Mouse (Mus musculus) embryonic facial prominence, embryonic 13.5 days (tissue): ENCODE results near the gene Tas2r138. TPM values are rescaled to one million over a fixed set of nuclear protein-coding genes. Genes with fewer than 3 reads are reported as not detected.

Source experiments
- ATAC-seq: fragments of 200-750 bp; cut with Nextera tagmentation; 2 replicates; pipeline ENCODE4 v1.8.0; 2017; ENCODE audit warnings: low read depth; ENCODE audit not compliant: insufficient number of reproducible peaks, insufficient read depth, low FRiP score, low TSS enrichment
- H3K27ac ChIP-seq: fragments of 300-500 bp; sonication (generic); 2 replicates; pipeline ENCODE4 v1.5.1; 2015; ENCODE audit warnings: moderate library complexity, mild to moderate bottlenecking, inconsistent platforms
- H3K27me3 ChIP-seq: fragments of 300-500 bp; sonication (generic); 2 replicates; pipeline ENCODE4 v1.6.1; 2015; ENCODE audit warnings: mild to moderate bottlenecking, inconsistent platforms
- H3K36me3 ChIP-seq: fragments of 300-500 bp; sonication (generic); 2 replicates; pipeline ENCODE4 v1.6.1; 2015; ENCODE audit warnings: mild to moderate bottlenecking, inconsistent platforms
- H3K4me1 ChIP-seq: fragments of 300-500 bp; sonication (generic); 2 replicates; pipeline ENCODE4 v1.6.1; 2015; ENCODE audit warnings: inconsistent platforms
- H3K4me2 ChIP-seq: fragments of 300-500 bp; sonication (generic); 2 replicates; pipeline ENCODE4 v1.6.1; 2015; ENCODE audit warnings: moderate library complexity, mild to moderate bottlenecking, inconsistent platforms
- H3K4me3 ChIP-seq: fragments of 300-500 bp; sonication (generic); 2 replicates; pipeline ENCODE4 v1.5.1; 2015; ENCODE audit warnings: mild to moderate bottlenecking, inconsistent platforms
- H3K9ac ChIP-seq: fragments of 300-500 bp; sonication (generic); 2 replicates; pipeline ENCODE4 v1.6.1; 2015; ENCODE audit warnings: mild to moderate bottlenecking, inconsistent platforms
- H3K9me3 ChIP-seq: fragments of 300-500 bp; sonication (generic); 2 replicates; pipeline ENCODE4 v1.6.1; 2016; ENCODE audit warnings: inconsistent platforms
- WGBS: fragments of 180-500 bp; shearing (Covaris S2); methylation state at CpG from one replicate; pipeline ENCODE4 v1.1.7; 2015; ENCODE audit warnings: mixed read lengths; 5-methylcytosine and 5-hydroxymethylcytosine counted together
- polyA plus RNA-seq: library from polyadenylated mRNA; unstranded; fragments of >200 nt; fragmentation: Nextera tagmentation; extraction: Ambion mirVana; gene quantifications from 2 replicates; pipeline ENCODE4 v1.2.1, GENCODE M21; 2015

Tas2r138 gene
- not detected in 2 replicates for polyA plus RNA-seq

DNA sequence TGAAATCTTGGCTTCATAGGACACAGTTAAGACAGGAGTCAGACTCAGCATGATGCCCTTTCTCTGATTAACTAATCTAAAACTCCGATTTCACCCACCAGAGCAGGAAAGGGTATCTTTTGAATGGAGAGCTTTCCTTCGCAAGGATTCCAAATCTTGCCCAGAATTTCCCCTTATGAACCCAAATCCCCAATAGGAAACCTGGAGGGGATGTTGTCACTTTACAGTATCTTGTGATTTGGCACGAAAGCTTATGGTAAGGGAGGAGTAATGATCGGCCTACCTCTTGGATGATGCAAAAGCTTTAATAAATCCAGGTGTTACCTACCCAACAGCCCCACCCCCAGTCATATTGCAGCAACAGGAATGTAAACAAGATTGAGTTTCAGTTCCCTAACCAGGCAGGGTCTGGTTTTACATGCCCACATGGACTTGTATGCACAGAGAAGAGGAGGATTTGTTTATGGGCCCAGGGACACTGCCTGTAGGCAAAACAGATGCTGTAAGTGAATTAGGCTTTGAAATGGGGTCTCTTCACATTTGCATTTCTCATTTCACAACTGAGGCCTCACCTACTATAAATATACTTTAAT, at the start of gene Tas2r138:
TSS of gene Tas2r138 (minus strand) at position 51 of the 593 bp plus-strand sequence.
- ATAC-seq, result no peak
- Histone ChIP-seq H3K36me3 (no peaks in the 10 kb centered on the region), H3K27me3 (no peaks in the 10 kb centered on the region), H3K9me3 (no peaks in the 10 kb centered on the region), H3K27ac (no peak within 1 kb of the TSS), H3K4me3 (no peak within 1 kb of the TSS), H3K9ac (no peak within 1 kb of the TSS), H3K4me1 (no peaks in the 10 kb centered on the region), H3K4me2 (no peak within 1 kb of the TSS)
- 85% methylated on average over 4 of the region's 4 CpGs for WGBS

DNA sequence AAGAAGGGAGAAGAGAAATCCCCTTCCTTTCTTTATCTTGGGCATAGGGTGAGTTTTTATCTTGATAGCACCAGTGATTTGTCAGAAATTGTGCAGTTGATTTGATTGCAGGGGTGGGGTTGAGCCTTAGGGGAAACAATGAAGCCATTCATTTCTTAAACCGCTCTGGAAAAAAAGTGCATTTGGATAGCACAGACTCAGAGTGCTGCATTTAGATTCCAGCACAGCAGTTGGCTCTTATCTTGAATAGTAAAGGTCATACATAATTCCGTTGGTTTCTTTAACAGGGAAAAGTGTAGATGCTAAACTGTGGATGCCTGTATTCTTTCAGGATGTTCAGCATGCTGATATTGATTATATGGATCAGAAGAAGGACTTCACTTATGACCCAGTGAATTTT, 47.8 kb upstream of the Tas2r138 start:
- Histone ChIP-seq H3K4me2 (no peak overlapping the region), H3K27ac (no peak overlapping the region), H3K9ac (no peak overlapping the region), H3K9me3 (no peaks in the 10 kb centered on the region), H3K36me3 (no peaks in the 10 kb centered on the region), H3K27me3 (no peaks in the 10 kb centered on the region), H3K4me1 (no peaks in the 10 kb centered on the region), H3K4me3 (no peak overlapping the region)
- no peak for ATAC-seq
- WGBS, result 22% methylated on average over 2 of the region's 2 CpGs

DNA sequence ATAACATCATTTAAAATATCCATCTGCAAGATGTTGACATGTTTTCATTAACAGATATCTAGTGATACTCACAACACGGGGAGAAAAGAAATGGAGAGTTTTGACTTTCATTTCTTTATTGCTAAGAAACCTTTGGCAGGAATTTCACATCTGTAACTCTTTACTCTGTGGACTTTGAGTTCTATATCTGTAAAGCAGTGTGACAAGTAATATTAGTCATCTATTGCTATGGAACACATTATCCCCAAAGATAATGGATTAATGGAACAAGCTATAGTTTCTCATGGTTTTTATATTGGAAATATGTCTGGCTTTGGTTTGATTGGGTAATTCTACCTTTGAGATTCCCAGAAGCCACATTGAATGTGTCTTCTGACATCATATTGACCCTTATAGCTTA, 37.8 kb upstream of the Tas2r138 start:
- no peak overlapping the region for H3K4me3 ChIP-seq
- no peak overlapping the region for H3K9ac ChIP-seq
- no peaks in the 10 kb centered on the region for H3K27me3 ChIP-seq
- no peaks in the 10 kb centered on the region for H3K9me3 ChIP-seq
- no peak for ATAC-seq
- H3K36me3 ChIP-seq, result no peaks in the 10 kb centered on the region
- H3K4me1 ChIP-seq, result no peaks in the 10 kb centered on the region
- WGBS, result 77% methylated on average over 1 of the region's 1 CpGs
- no peak overlapping the region for H3K4me2 ChIP-seq
- H3K27ac ChIP-seq, result no peak overlapping the region

DNA sequence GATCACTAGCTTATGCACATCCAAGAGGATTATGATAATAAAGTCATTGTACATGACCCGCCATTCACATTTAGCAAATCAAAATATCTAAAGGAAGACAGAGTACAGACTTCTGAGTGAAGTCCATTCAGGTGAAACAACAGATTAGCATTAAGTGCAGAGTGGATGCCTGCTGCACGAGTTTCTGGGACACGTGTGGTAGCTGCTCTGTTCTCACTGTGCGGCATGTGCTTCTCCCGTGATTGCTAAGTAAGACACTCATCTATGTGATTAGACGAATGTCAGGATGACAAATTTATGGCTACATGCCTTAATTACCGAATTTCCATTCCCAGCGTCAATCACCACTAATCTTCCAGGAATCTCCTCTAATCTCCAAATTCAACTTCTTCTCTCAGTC, 32.6 kb upstream of the Tas2r138 start:
- Histone ChIP-seq H3K4me3 (no peak overlapping the region), H3K9ac (no peak overlapping the region), H3K27ac (no peak overlapping the region), H3K4me2 (no peak overlapping the region), H3K36me3 (no peaks in the 10 kb centered on the region), H3K9me3 (no peaks in the 10 kb centered on the region), H3K27me3 (no peaks in the 10 kb centered on the region), H3K4me1 (no peaks in the 10 kb centered on the region)
- 72% methylated on average over 8 of the region's 8 CpGs for WGBS
- ATAC-seq, result no peak

DNA sequence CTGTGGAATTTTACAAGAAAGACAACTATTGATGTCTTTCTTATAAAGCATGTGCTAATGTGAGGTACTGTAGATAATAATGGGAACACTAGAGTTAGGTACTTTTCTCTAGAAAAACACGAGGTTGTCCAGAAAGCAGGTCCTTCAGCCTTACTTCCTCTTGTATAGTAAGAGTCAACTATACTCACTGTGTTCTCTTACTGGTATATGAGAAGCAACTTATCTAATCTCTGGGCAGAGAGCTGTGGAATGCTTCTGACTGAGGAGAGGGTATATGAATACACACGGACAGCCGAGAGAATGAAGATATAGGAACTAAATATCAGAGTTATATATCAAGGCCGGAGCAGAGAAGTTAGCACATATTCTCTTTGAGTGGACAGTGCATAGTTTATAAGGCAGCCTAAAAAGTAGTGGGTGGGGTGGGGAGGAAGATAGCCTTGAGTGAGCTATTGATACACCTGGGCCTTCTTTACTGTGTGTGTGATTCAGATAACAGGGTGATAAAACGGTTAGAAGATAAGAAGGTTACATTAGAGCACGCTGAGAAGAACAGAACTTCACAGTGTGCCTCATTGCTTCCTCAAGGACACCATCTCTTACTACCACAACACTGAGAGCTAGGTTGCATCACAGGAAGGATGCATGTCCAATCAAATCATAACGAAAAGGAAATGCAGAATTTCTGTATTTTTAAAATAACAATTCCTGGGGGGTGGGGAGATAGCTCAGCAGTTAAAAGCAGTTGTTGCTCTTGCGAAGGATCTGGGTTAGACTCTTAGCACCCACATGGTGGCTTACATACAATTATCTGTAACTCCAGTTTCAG, 27.8 kb upstream of the Tas2r138 start:
- no peak overlapping the region for H3K4me3 ChIP-seq
- no peak overlapping the region for H3K9ac ChIP-seq
- H3K36me3 ChIP-seq, result no peaks in the 10 kb centered on the region
- no peak overlapping the region for H3K27ac ChIP-seq
- H3K9me3 ChIP-seq, result no peaks in the 10 kb centered on the region
- no peak for ATAC-seq
- 86% methylated on average over 8 of the region's 8 CpGs for WGBS
- H3K4me2 ChIP-seq, result no peak overlapping the region
- H3K4me1 ChIP-seq, result no peaks in the 10 kb centered on the region
- no peaks in the 10 kb centered on the region for H3K27me3 ChIP-seq

DNA sequence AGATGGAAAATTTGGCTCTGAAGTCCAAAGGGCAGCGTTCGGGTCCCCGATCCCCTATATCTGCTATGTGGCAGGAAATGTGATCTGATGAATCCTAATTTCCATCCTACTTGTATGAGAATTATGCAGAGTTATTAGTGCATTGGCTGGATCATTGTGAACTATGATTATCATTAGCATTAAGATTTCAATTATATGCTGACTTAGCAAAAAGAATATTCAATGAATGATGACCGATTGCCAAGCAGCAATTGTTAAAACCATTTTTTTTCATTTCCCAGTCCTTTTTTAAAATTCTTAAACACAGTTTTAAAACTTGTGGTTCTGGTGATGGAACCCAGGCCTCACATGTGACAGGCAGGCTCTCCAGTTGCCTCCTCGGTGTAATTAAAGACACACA, 24.6 kb upstream of the Tas2r138 start:
- Histone ChIP-seq H3K4me2 (no peak overlapping the region), H3K9ac (no peak overlapping the region), H3K4me1 (no peaks in the 10 kb centered on the region), H3K27me3 (no peaks in the 10 kb centered on the region), H3K27ac (no peak overlapping the region), H3K9me3 (no peaks in the 10 kb centered on the region), H3K36me3 (no peaks in the 10 kb centered on the region), H3K4me3 (no peak overlapping the region)
- no peak for ATAC-seq
- 75% methylated on average over 5 of the region's 5 CpGs for WGBS

DNA sequence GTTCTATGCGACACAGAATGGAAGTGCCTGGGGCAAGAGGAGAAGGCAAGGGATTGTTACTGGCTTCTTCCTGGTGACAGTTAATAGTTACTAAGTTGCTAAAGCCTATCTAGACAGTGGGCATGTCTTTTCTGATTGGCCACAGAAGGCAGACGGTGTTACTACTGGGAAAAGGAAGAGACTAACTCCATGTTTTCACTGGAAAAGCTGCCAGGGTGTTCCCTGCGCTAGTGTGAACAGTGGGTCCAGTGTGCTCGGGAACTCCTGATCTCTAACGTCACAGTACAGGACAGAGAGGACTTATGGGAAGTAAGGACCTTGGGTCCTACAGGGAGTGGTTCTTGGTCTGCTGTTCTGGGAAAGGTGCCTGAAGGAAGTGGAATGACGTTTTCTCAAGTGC, 22.4 kb upstream of the Tas2r138 start:
- no peak for ATAC-seq
- H3K27me3 ChIP-seq, result no peaks in the 10 kb centered on the region
- WGBS, result 69% methylated on average over 6 of the region's 6 CpGs

DNA sequence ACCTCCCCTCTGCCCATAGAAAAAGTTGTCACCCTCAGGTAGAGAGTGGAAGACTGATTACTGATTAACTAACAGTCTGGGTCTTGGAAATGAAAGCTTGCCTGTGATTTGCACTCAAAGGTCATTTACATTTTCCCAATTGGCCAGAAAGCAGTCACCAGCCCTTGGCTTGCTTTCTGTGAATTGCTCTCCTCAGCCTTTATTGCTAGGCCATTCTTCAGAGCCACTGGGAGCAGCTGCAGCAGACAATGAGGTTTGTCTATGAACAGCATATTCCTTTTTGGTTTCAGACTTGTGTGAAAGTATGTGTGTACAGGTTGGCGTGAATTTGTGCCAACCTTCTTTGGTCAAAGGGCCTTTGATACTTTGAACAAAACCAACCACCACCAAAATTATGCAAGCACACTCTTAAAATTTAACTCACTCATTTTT, 21.5 kb upstream of the Tas2r138 start:
- Histone ChIP-seq H3K4me3 (no peak overlapping the region), H3K4me2 (no peak overlapping the region), H3K9ac (no peak overlapping the region), H3K4me1 (no peaks in the 10 kb centered on the region), H3K9me3 (no peaks in the 10 kb centered on the region), H3K36me3 (no peaks in the 10 kb centered on the region), H3K27ac (no peak overlapping the region), H3K27me3 (no peaks in the 10 kb centered on the region)
- WGBS, result 69% methylated on average over 1 of the region's 1 CpGs
- ATAC-seq, result no peak

More for the DNA sequence above, 22.4 kb upstream of the Tas2r138 start:
- Histone ChIP-seq H3K36me3 (no peaks in the 10 kb centered on the region), H3K4me3 (no peak overlapping the region), H3K27ac (no peak overlapping the region), H3K4me2 (no peak overlapping the region), H3K9ac (no peak overlapping the region), H3K9me3 (no peaks in the 10 kb centered on the region), H3K4me1 (no peaks in the 10 kb centered on the region)

DNA sequence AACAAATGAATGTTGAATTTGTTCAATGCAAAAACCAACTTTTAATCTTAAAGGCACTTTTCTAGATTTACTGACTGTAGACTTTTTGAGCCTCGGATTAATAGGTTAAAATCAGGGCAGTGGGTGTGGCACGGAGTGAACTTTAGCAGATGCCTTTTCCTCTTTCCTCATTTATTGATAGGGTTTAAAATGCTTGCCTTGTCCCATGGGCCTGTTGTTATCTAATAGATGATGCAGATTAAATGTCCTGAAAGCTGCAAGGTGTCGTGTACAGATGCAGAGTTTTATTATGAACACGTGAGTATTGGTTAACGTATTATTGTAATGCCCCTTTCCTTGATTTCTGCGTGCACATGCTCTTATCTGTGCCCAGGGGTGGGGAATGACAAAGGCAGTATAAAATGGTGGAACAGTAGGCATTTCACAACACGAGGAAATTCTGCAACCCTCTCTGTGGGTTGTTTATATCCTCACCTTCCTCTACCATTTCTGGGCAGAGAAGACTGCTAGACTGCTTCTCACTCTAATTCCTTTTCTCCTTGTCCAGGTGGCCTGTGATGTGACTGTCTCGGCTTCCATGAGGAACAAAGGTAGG, 15.4 kb upstream of the Tas2r138 start, which contains the start of gene Mgam:
TSS of gene Mgam (plus strand) at position 426 of the 595 bp plus-strand sequence.
- Histone ChIP-seq H3K4me1 (no peaks in the 10 kb centered on the region), H3K27ac (no peak within 1 kb of the TSS), H3K9ac (no peak within 1 kb of the TSS), H3K9me3 (no peaks in the 10 kb centered on the region), H3K4me3 (no peak within 1 kb of the TSS), H3K27me3 (no peaks in the 10 kb centered on the region), H3K4me2 (no peak within 1 kb of the TSS), H3K36me3 (no peaks in the 10 kb centered on the region)
- ATAC-seq, result no peak
- 81% methylated on average over 8 of the region's 8 CpGs for WGBS

DNA sequence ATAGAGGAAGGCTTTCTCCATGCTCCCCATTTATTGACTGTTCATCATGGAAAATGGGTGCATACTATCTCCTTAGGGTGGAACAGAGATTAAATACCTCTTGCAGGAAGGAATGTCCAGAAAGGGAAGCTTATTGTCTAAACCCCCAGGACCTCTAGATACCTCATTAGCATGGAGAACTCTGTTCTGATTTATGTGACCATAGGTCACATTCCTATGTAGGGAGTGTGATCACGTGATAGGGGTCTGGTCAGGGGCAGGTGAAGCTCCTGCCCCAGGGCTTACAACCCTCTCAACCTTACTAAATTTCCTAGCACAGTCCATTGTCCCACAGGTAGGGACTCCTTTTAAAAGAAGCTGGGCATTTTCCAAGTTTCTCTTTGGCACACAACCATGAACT, 13.0 kb upstream of the Tas2r138 start:
- Histone ChIP-seq H3K9me3 (no peaks in the 10 kb centered on the region), H3K36me3 (no peaks in the 10 kb centered on the region), H3K9ac (no peak overlapping the region), H3K4me2 (no peak overlapping the region), H3K27me3 (no peaks in the 10 kb centered on the region), H3K4me1 (no peaks in the 10 kb centered on the region), H3K4me3 (no peak overlapping the region), H3K27ac (no peak overlapping the region)
- ATAC-seq, result no peak
- WGBS, result 38% methylated on average over 1 of the region's 1 CpGs

DNA sequence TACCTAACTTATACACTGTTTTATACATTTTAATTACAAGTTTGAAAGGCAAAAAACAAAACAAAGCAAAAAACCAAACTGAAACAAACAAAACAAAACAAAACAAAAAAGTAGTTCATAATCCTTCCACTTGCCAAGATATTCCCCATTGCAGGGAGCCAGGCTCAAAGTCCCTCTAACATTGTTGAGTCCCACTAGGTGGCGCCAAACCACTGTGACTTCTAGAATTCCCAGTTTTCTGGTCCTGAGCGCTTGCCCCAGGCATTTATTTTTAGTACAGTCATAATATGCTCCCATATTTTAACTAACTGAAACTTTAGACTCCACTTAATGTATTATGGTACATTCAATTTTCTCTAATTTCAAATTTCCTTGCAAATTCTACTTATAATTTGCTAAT, 4.9 kb upstream of the Tas2r138 start:
- H3K27ac ChIP-seq, result no peak overlapping the region
- no peak for ATAC-seq
- H3K4me3 ChIP-seq, result no peak overlapping the region
- WGBS, result 22% methylated on average over 2 of the region's 2 CpGs
- H3K4me2 ChIP-seq, result no peak overlapping the region
- no peaks in the 10 kb centered on the region for H3K36me3 ChIP-seq
- no peak overlapping the region for H3K9ac ChIP-seq
- no peaks in the 10 kb centered on the region for H3K4me1 ChIP-seq
- H3K9me3 ChIP-seq, result no peaks in the 10 kb centered on the region
- no peaks in the 10 kb centered on the region for H3K27me3 ChIP-seq

DNA sequence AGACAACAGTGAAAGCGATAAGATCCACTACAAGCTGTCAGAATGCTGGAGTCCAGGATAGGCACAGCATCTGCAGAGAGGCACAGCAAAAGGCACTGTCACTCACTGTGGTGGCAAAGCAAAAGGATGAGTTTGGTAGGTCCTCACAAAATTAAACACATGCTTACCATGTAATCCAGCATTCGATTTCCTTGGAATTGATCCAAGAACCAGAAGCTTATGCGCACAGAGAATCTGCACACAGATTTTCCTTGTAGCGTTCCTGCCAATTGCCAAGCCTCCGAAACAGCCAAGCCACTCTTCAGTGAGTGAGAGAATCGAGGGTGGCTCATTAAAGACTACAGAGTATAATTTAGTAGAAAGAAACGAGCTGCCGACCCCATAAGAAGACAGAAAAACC, 2.9 kb downstream of the Tas2r138 start:
- H3K4me1 ChIP-seq, result no peaks in the 10 kb centered on the region
- no peaks in the 10 kb centered on the region for H3K9me3 ChIP-seq
- no peaks in the 10 kb centered on the region for H3K36me3 ChIP-seq
- no peak overlapping the region for H3K27ac ChIP-seq
- WGBS, result 62% methylated on average over 8 of the region's 8 CpGs
- no peaks in the 10 kb centered on the region for H3K27me3 ChIP-seq
- H3K4me2 ChIP-seq, result no peak overlapping the region
- no peak for ATAC-seq
- H3K9ac ChIP-seq, result no peak overlapping the region
- no peak overlapping the region for H3K4me3 ChIP-seq
